Mouse (Mus musculus) olfactory bulb, adult 2 months (tissue): Measurements from ENCODE around the gene Tmem131l.

Experiments used
- CTCF ChIP-seq: fragments of 200-500 bp; IDR thresholded peaks from 2 replicates; pipeline ENCODE4 v1.5.1; 2012; ENCODE audit warnings: low read depth, mild to moderate bottlenecking, low read length, moderate library complexity; ENCODE audit not compliant: insufficient read depth
- POLR2A ChIP-seq: fragments of 200-500 bp; IDR thresholded peaks from 2 replicates; pipeline ENCODE4 v1.6.1; 2012; ENCODE audit warnings: mild to moderate bottlenecking, low read depth, low read length, moderate library complexity; ENCODE audit not compliant: insufficient read depth

DNA sequence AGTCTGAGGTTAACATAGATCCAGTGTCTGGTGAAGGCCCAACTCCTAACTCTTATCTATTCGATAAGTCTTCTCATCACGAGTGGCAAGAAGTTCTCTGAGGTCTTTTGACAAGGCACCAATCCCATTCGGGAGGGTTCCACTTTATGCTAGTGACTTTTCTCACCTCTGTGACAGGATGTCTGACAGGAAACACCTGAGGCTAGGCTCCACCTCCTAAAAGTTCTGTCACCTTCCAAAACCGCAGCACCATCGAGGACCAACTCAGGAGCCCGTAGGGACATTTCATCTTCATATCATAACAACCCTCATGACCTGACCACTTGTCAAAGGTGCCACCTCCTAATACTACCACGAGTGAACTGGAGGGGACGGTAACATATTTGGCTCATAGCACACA is 6.2 kb upstream of the Tmem131l start:
- TF ChIP-seq POLR2A (no peak), CTCF (no peak)
